ENCODE assay signal across 27 mouse cellular contexts in the genomic region with DNA sequence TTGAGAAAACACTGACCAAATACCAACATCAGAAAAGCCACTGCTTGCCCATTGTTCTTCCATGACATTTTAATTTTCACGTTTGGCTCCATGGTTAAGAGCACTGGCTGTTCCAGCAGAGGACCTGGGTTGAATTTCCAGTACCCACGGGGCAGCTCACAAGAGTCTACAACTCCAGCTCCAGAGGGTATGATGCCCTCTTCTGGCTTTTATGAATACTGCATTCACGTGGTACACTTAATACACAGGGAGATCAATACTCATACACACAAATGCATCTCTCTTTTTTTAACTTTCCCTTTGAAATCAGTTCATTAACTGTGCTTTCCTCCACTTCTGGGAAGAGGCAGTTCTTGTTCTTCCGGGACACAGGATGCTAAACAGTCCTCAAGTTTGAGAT. TPM values are rescaled to one million over a fixed set of nuclear protein-coding genes. Genes with fewer than 3 reads are reported as not detected.
DNase-seq lines count a peak whose midpoint lies in the region; ATAC-seq and TF ChIP-seq lines count a peak whose summit lies in the region.
"Had no signal": no experiment of that assay in that cellular context is flagged by ENCODE, and none has a peak within 500 bp of the region (broad histone marks: within the 10 kb centered on the region; RNA-seq: fewer than 3 reads in every experiment).

No protein-coding gene starts in this region.

- ATAC-seq in forebrain, postnatal 0 days = no peak
- ATAC-seq in forebrain, embryonic 12.5 days (ENCODE audit: low FRiP score) = no peak
- ATAC-seq in stomach, postnatal 0 days (ENCODE audit: low FRiP score, low TSS enrichment) = no peak
- ATAC-seq: forebrain, embryonic 15.5 days; hindbrain, embryonic 16.5 days had no signal

- TF ChIP-seq CTCF in forebrain, postnatal 0 days (IDR thresholded peaks at IDR 0.05; ENCODE audit: low read depth) = 0 out of 2 replicates have a peak, but pooled peaks have one; percentile 7
- TF ChIP-seq CTCF in left cerebral cortex, adult 2 months (IDR thresholded peaks at IDR 0.05) = peak; percentile 10
- peak; percentile 32 for TF ChIP-seq CTCF in stomach, postnatal 0 days (IDR thresholded peaks at IDR 0.05; ENCODE audit: low read depth)

- no peaks in the 10 kb centered on the region for H3K27me3 ChIP-seq in forebrain, postnatal 0 days (ENCODE audit: insufficient read depth, low read length)
- H3K27me3 ChIP-seq in forebrain, embryonic 12.5 days = no peaks in the 10 kb centered on the region
- H3K27me3 ChIP-seq in stomach, postnatal 0 days (ENCODE audit: control insufficient read depth, insufficient read depth, low read length) = no peaks in the 10 kb centered on the region
- H3K27me3 ChIP-seq: embryonic facial prominence, embryonic 12.5 days; forebrain, embryonic 15.5 days; heart, embryonic 15.5 days; liver, embryonic 13.5 days; neural tube, embryonic 13.5 days; stomach, embryonic 15.5 days had no signal

- intact Hi-C loops in left cerebral cortex, adult 2 months (cut with DNase I) = no loop called here
- intact Hi-C loops in left cerebral cortex, postnatal 36 days (cut with DNase I) = no loop called here

- H3K4me3 ChIP-seq in forebrain, postnatal 0 days (ENCODE audit: low read depth, low read length) = no peak overlapping the region
- no peak overlapping the region for H3K4me3 ChIP-seq in forebrain, embryonic 12.5 days (replicated peaks)
- no peak overlapping the region for H3K4me3 ChIP-seq in left cerebral cortex, adult 2 months
- no peak overlapping the region for H3K4me3 ChIP-seq in stomach, postnatal 0 days (ENCODE audit: low read depth, low read length)
- H3K4me3 ChIP-seq: embryonic facial prominence, embryonic 12.5 days; forebrain, embryonic 15.5 days; heart, embryonic 10.5 days; heart, embryonic 15.5 days; liver, embryonic 13.5 days; neural tube, embryonic 13.5 days; stomach, embryonic 15.5 days had no signal

- no peak overlapping the region for H3K9ac ChIP-seq in forebrain, postnatal 0 days
- no peak overlapping the region for H3K9ac ChIP-seq in forebrain, embryonic 12.5 days
- H3K9ac ChIP-seq in stomach, postnatal 0 days (ENCODE audit: low read length) = no peak overlapping the region
- H3K9ac ChIP-seq: embryonic facial prominence, embryonic 12.5 days; forebrain, embryonic 15.5 days; heart, embryonic 15.5 days; liver, embryonic 13.5 days; neural tube, embryonic 13.5 days; stomach, embryonic 15.5 days had no signal

- no peak for TF ChIP-seq EP300 in stomach, postnatal 0 days (optimal IDR thresholded peaks at IDR 0.05)

- H3K4me2 ChIP-seq in forebrain, postnatal 0 days (ENCODE audit: low read depth) = no peak overlapping the region
- H3K4me2 ChIP-seq in forebrain, embryonic 12.5 days = no peak overlapping the region
- no peak overlapping the region for H3K4me2 ChIP-seq in stomach, postnatal 0 days (replicated peaks; ENCODE audit: low read depth)
- H3K4me2 ChIP-seq: embryonic facial prominence, embryonic 12.5 days; forebrain, embryonic 15.5 days; heart, embryonic 15.5 days; liver, embryonic 13.5 days; neural tube, embryonic 13.5 days; stomach, embryonic 15.5 days had no signal

- WGBS in forebrain, postnatal 0 days = 92% methylated on average over 4 of the region's 4 CpGs
- 84% methylated on average over 4 of the region's 4 CpGs for WGBS in forebrain, embryonic 12.5 days
- WGBS in stomach, postnatal 0 days = 83% methylated on average over 4 of the region's 4 CpGs

- peaks cover under 1% of the 10 kb centered on the region; the same call in 1 of the 2 replicates for H3K4me1 ChIP-seq in forebrain, postnatal 0 days (ENCODE audit: insufficient read depth)
- peaks cover 14% of the 10 kb centered on the region for H3K4me1 ChIP-seq in forebrain, embryonic 12.5 days
- no peaks in the 10 kb centered on the region for H3K4me1 ChIP-seq in stomach, postnatal 0 days (replicated peaks; ENCODE audit: control insufficient read depth, insufficient read depth)

- H3K36me3 ChIP-seq in forebrain, postnatal 0 days (ENCODE audit: insufficient read depth) = no peaks in the 10 kb centered on the region; the same call in 1 of the 2 replicates
- peaks cover 7% of the 10 kb centered on the region; the same call in 1 of the 2 replicates for H3K36me3 ChIP-seq in forebrain, embryonic 12.5 days (replicated peaks)
- no peaks in the 10 kb centered on the region for H3K36me3 ChIP-seq in stomach, postnatal 0 days (ENCODE audit: control insufficient read depth, insufficient read depth, low read length)
- H3K36me3 ChIP-seq: forebrain, embryonic 15.5 days; heart, embryonic 15.5 days; liver, embryonic 13.5 days; neural tube, embryonic 13.5 days; stomach, embryonic 15.5 days had no signal

- H3K9me3 ChIP-seq in forebrain, postnatal 0 days (ENCODE audit: low read length) = no peaks in the 10 kb centered on the region
- no peaks in the 10 kb centered on the region for H3K9me3 ChIP-seq in forebrain, embryonic 12.5 days
- H3K9me3 ChIP-seq in stomach, postnatal 0 days (ENCODE audit: control insufficient read depth, low read length) = no peaks in the 10 kb centered on the region
- H3K9me3 ChIP-seq: embryonic facial prominence, embryonic 12.5 days; forebrain, embryonic 15.5 days; heart, embryonic 10.5 days; heart, embryonic 15.5 days; liver, embryonic 13.5 days; neural tube, embryonic 13.5 days; stomach, embryonic 15.5 days had no signal

- no peak overlapping the region for H3K27ac ChIP-seq in forebrain, postnatal 0 days (ENCODE audit: low read depth, low read length)
- H3K27ac ChIP-seq in forebrain, embryonic 12.5 days = no peak overlapping the region
- no peak overlapping the region for H3K27ac ChIP-seq in left cerebral cortex, adult 2 months
- no peak overlapping the region for H3K27ac ChIP-seq in stomach, postnatal 0 days (replicated peaks)
- H3K27ac ChIP-seq: embryonic facial prominence, embryonic 12.5 days; forebrain, embryonic 15.5 days; heart, embryonic 10.5 days; heart, embryonic 15.5 days; liver, embryonic 13.5 days; neural tube, embryonic 13.5 days; stomach, embryonic 15.5 days had no signal

- no peak for DNase-seq in forebrain, postnatal 0 days
- no peak for DNase-seq in left cerebral cortex, adult 2 months (ENCODE audit: extremely low spot score in 1 of 2, low spot score in 2 of 2)
- no peak for DNase-seq in left cerebral cortex, postnatal 36 days (ENCODE audit: low spot score in 2 of 2)
- DNase-seq in ES-CJ7 (ENCODE audit: low read depth, low spot score) = peak; percentile 21
- DNase-seq in stomach, postnatal 0 days (ENCODE audit: low spot score) = no peak
- no peak for DNase-seq in ovary, postnatal 36 days (ENCODE audit: low spot score)
- DNase-seq: adrenal gland, postnatal 14 days; cerebellum, adult 11 months; cerebellum, adult 9-10 months; cerebellum, postnatal 36 days; gastrocnemius, postnatal 10 days; kidney, postnatal 14 days; left cerebral cortex, postnatal 4 days; liver, embryonic 13.5 days; lung, adult 2 months; lung, postnatal 14 days; retina, postnatal 1 day; right cerebral cortex, postnatal 14 days; thymus, postnatal 14 days had no signal

RNA-seq across cellular contexts. Expression of a gene that starts 41.4 kb away (rescaled TPM):
- total RNA-seq in forebrain, postnatal 0 days (2014; rRNA removed) = 21.8 and 31.4 TPM in 2 replicates
- 3.1 and 5.2 TPM in 2 replicates for polyA plus RNA-seq in forebrain, postnatal 0 days (2015; fragmentation: Nextera tagmentation; extraction: Ambion mirVana)
- polyA plus RNA-seq in forebrain, embryonic 12.5 days (2016; fragmentation: Nextera tagmentation; extraction: Ambion mirVana) = 14.1 and 14.8 TPM in 2 replicates
- total RNA-seq in left cerebral cortex, adult 2 months (2021) = 10 to 100 TPM; 17.6 to 18.8 TPM
- 10 to 100 TPM; 14.6 to 16.9 TPM for total RNA-seq in left cerebral cortex, postnatal 36 days (2021)
- polyA plus RNA-seq in stomach, postnatal 0 days (2015; fragmentation: Nextera tagmentation; extraction: Ambion mirVana) = 7.3 and 7.7 TPM in 2 replicates
